Mouse (Mus musculus) adrenal gland, postnatal 4 days (tissue): ENCODE results near the gene Gstt2. TPM values are rescaled to one million over a fixed set of nuclear protein-coding genes. Genes with fewer than 3 reads are reported as not detected.

Experiments used
- total RNA-seq, 2 experiments: library from RNA; stranded (reverse); gene quantifications; 2 replicates each; pipeline ENCODE4 v1.2.3; 2021

Gstt2 gene
- total RNA-seq, 2 experiments from 2014 or later, result 33.0 to 41.5 TPM

Other genes starting within 250 kb of the Gstt2 start
- gene Ggt5, start 248.1 kb downstream of the Gstt2 start, total RNA-seq, result 10 to 100 TPM; 11.2 to 14.0 TPM
- 10 to 100 TPM in 1 of 2 experiments, 1 to 10 TPM in 1; 7.4 to 17.2 TPM for gene Susd2, start 193.4 kb downstream of the Gstt2 start, total RNA-seq
- 10 to 100 TPM; 49.4 to 58.5 TPM for gene Cabin1, start 73.1 kb downstream of the Gstt2 start, total RNA-seq
- gene Ddt, start 64.0 kb downstream of the Gstt2 start, total RNA-seq, result 10 to 100 TPM; 57.0 to 67.9 TPM
- under 1 TPM in 1 of 2 experiments, not detected in 1; 0.82 TPM for gene Gm20441, start 56.5 kb downstream of the Gstt2 start, total RNA-seq
- gene Gstt3, start 56.0 kb downstream of the Gstt2 start, total RNA-seq, result 10 to 100 TPM; 12.7 to 21.7 TPM
- 10 to 100 TPM; 21.1 to 30.2 TPM for gene Gstt1, start 38.8 kb downstream of the Gstt2 start, total RNA-seq
- gene Gstt4, start 14.9 kb downstream of the Gstt2 start, total RNA-seq, result not detected
- 100 to 1,000 TPM; 294 to 301 TPM for gene Mif, start 22.8 kb upstream of the Gstt2 start, total RNA-seq
- gene Derl3, start 56.0 kb upstream of the Gstt2 start, total RNA-seq, result 1 to 10 TPM; 3.0 to 6.0 TPM
- 10 to 100 TPM; 91.2 to 95.2 TPM for gene Smarcb1, start 84.2 kb upstream of the Gstt2 start, total RNA-seq
- gene Chchd10, start 95.7 kb upstream of the Gstt2 start, total RNA-seq, result 100 to 1,000 TPM; 310 to 396 TPM
- gene Mmp11, start 99.1 kb upstream of the Gstt2 start, total RNA-seq, result 10 to 100 TPM; 14.7 to 19.0 TPM
- gene Gm867, start 103.2 kb upstream of the Gstt2 start, total RNA-seq, result 1 to 10 TPM in 1 of 2 experiments, under 1 TPM in 1; 0.90 to 1.8 TPM
- under 1 TPM; 0.53 to 0.71 TPM for gene Vpreb3, start 105.6 kb upstream of the Gstt2 start, total RNA-seq
- under 1 TPM; 0.14 TPM for gene Gm5134, start 117.1 kb upstream of the Gstt2 start, total RNA-seq
- 10 to 100 TPM; 14.5 to 16.6 TPM for gene Zfp280b, start 195.2 kb upstream of the Gstt2 start, total RNA-seq